Mouse (Mus musculus) heart, embryonic 12.5 days (tissue): ENCODE data around the gene Ctsh. TPM values are rescaled to one million over a fixed set of nuclear protein-coding genes. Genes with fewer than 3 reads are reported as not detected.
A peak's percentile ranks its signal among the peaks of the same experiment; 100 is the strongest.
"Not testable (repeated sequence)": the region's sequence is repeated elsewhere in the genome, so short reads cannot be mapped to it uniquely, and the experiment has no call there.

Experiments used
- ATAC-seq: fragments of 200-750 bp; cut with Nextera tagmentation; 2 replicates; pipeline ENCODE4 v1.8.0; 2017; ENCODE audit warnings: moderate TSS enrichment, moderate library complexity; ENCODE audit not compliant: insufficient number of reproducible peaks, low FRiP score
- H3K27ac ChIP-seq: fragments of 300-500 bp; sonication (generic); 2 replicates; pipeline ENCODE4 v1.5.1; 2016; ENCODE audit warnings: mild to moderate bottlenecking, moderate library complexity; ENCODE audit not compliant: poor library complexity, severe bottlenecking
- H3K27me3 ChIP-seq: fragments of 300-500 bp; sonication (generic); replicated peaks from 2 replicates; pipeline ENCODE4 v1.6.1; 2016; ENCODE audit warnings: mild to moderate bottlenecking, moderate library complexity
- H3K36me3 ChIP-seq: fragments of 300-500 bp; sonication (generic); 2 replicates; pipeline ENCODE4 v1.6.1; 2016; ENCODE audit warnings: mild to moderate bottlenecking, moderate library complexity
- H3K4me1 ChIP-seq: fragments of 300-500 bp; sonication (generic); replicated peaks from 2 replicates; pipeline ENCODE4 v1.6.1; 2016; ENCODE audit warnings: mild to moderate bottlenecking
- H3K4me2 ChIP-seq: fragments of 300-500 bp; sonication (generic); 2 replicates; pipeline ENCODE4 v1.6.1; 2016; ENCODE audit warnings: mild to moderate bottlenecking, moderate library complexity
- H3K4me3 ChIP-seq: fragments of 300-500 bp; sonication (generic); 2 replicates; pipeline ENCODE4 v1.5.1; 2016; ENCODE audit warnings: mild to moderate bottlenecking
- H3K9ac ChIP-seq: fragments of 300-500 bp; sonication (generic); 2 replicates; pipeline ENCODE4 v1.6.1; 2016; ENCODE audit warnings: mild to moderate bottlenecking, moderate library complexity
- H3K9me3 ChIP-seq: fragments of 300-500 bp; sonication (generic); replicated peaks from 2 replicates; pipeline ENCODE4 v1.6.1; 2016; ENCODE audit warnings: mild to moderate bottlenecking, moderate library complexity
- WGBS: fragments of 180-500 bp; shearing (Covaris S2); methylation state at CpG from one replicate; pipeline ENCODE4 v1.1.7; 2016; 5-methylcytosine and 5-hydroxymethylcytosine counted together
- polyA plus RNA-seq: library from polyadenylated mRNA; unstranded; fragments of >200 nt; fragmentation: Nextera tagmentation; extraction: Ambion mirVana; gene quantifications from 2 replicates; pipeline ENCODE4 v1.2.1, GENCODE M21; 2016

Gene Ctsh
- polyA plus RNA-seq, 1 experiment from 2014 or later = 39.3 TPM

DNA sequence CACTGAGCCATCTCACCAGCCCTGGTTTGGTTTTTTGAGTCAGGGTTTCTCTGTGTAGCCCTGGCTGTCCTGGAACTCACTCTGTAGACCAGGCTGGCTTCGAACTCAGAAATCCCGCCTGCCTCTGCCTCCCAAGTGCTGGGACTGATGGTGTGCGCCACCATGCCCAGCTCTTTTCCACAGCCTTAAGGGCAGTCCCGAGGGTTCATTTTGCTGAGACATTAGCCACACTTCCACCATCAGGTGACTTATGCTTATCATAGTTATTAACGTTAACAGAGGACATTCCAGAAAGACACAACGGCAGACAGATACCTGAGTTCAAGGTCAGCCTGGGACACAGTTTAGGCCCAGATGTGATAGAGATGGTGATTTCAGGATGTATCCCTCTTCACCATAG is 28.0 kb downstream of the Ctsh start:
- peaks cover 16% of the 10 kb centered on the region for H3K36me3 ChIP-seq
- 70% methylated on average over 6 of the region's 6 CpGs for WGBS
- H3K9ac ChIP-seq, H3K4me1 ChIP-seq, ATAC-seq, H3K4me3 ChIP-seq, H3K4me2 ChIP-seq, H3K27ac ChIP-seq, H3K9me3 ChIP-seq, H3K27me3 ChIP-seq: not testable (repeated sequence)

DNA sequence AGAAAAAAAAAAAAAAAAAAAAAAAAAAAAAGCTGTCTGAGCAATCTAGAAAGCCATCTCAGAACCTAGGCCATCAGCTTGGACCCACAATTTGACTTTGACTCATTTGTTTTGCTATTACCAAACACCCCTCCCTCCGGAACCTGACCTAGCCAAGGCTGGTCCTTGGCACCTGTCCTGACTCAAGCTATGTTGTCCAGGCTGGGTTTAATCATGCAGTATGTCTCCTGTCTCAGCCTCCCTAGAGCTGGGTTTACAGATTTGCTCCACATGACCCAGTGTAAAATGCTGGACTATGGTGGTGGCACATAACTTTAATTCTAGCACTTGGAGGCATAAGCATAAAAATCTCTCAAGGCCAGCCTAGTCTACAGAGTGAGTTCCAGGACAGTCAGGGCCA is 29.0 kb downstream of the Ctsh start:
- WGBS = 91% methylated on average over 1 of the region's 1 CpGs
- no peak overlapping the region for H3K4me3 ChIP-seq
- no peaks in the 10 kb centered on the region for H3K27me3 ChIP-seq
- no peak overlapping the region for H3K9ac ChIP-seq
- no peak for ATAC-seq
- no peak overlapping the region for H3K4me2 ChIP-seq
- 0 out of 2 replicates have a peak, but pooled peaks cover 3% of the 10 kb centered on the region for H3K9me3 ChIP-seq
- no peaks in the 10 kb centered on the region for H3K4me1 ChIP-seq
- peaks cover 20% of the 10 kb centered on the region for H3K36me3 ChIP-seq
- H3K27ac ChIP-seq = no peak overlapping the region

DNA sequence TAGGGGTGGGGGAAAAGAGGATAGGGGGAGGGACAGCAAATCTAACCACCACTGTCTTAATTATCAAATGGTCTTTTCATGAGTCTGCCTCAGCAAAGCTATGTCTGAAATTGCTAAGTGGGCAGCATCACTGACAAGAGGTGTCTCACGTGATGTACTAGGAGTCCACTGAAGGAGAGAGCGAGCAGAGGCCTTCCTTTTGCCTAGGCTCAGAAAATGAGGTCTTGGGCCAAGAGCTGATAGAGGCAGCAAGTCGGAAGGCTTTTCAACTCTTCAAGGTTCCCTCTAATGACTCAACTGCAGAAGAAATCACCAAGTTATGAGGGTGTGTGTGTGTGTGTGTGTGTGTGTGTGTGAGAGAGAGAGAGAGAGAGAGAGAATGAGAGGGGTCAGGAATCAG is 30.2 kb downstream of the Ctsh start:
- no peak for ATAC-seq
- H3K27ac ChIP-seq = no peak overlapping the region
- no peak overlapping the region for H3K4me3 ChIP-seq
- H3K9me3 ChIP-seq = 0 out of 2 replicates have a peak, but pooled peaks cover 3% of the 10 kb centered on the region
- H3K27me3 ChIP-seq = no peaks in the 10 kb centered on the region
- WGBS = 73% methylated on average over 3 of the region's 3 CpGs
- no peak overlapping the region for H3K9ac ChIP-seq
- H3K4me2 ChIP-seq = no peak overlapping the region
- peaks cover 29% of the 10 kb centered on the region for H3K36me3 ChIP-seq
- no peaks in the 10 kb centered on the region for H3K4me1 ChIP-seq

DNA sequence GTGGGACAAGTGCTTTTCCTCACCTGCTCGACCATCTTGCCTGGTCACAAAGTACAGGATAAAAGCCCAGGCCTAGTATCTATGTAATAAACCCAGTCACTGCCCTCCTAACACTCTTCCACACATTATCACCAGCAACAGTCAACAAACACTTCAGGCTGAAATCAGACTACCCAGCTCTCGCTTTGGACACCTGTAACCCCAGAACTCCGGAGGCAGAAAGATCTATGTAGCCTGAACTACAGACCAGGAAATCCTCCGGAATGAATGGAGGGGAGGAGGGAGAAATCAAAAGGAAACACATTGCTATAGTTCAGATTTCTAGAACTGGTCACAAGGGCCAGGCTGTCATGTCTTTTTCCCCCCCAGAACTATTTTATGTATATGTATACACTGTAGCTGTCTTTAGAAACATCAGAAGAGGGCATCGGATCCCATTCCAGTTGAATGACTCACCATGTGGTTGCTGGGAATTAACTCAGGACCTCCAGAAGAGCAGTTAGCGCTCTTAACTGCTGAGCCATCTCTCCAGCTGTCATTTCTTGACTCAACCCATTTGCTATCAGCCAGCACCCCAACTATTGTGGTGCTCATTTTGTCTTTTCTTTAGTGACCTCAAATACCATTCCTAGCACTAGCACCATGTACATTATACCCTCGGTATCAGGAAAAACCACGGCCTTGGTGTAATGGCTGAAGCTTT is 31.0 kb downstream of the Ctsh start:
- H3K4me3 ChIP-seq = no peak overlapping the region
- no peaks in the 10 kb centered on the region for H3K4me1 ChIP-seq
- no peak overlapping the region for H3K4me2 ChIP-seq
- peaks cover 37% of the 10 kb centered on the region for H3K36me3 ChIP-seq
- no peak overlapping the region for H3K27ac ChIP-seq
- 0 out of 2 replicates have a peak, but pooled peaks cover 3% of the 10 kb centered on the region for H3K9me3 ChIP-seq
- ATAC-seq = no peak; the same call in 1 of the 2 replicates
- no peaks in the 10 kb centered on the region for H3K27me3 ChIP-seq
- WGBS = 85% methylated on average over 8 of the region's 8 CpGs
- no peak overlapping the region for H3K9ac ChIP-seq

DNA sequence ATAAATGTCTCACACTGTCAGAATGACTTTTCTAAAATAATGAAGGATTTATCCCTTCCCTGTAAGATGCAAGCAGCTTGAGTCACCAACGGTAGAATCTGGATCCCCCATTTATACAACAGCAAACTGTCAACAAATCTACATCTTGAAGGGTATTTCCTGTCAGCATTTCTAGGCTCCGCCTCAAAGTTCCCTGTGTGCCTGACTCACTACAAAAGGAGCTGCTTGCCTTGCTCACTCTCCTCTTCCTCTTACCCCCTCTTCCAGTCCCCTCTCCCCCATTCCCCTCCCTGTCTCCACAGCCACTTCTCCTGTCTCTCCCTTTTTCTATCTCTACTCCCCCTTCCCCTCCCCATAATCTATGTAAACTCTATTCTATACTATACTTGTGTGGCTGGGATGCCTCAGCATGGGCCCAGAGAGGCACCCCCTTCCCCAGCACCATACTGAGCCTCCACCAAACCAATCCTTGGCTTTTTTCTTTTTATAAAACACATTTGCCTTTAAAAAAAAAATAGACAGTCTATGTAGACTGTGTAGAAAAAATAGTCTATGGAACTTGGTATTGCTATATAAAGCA is 34.0 kb downstream of the Ctsh start:
- H3K27ac ChIP-seq = no peak overlapping the region
- no peak overlapping the region for H3K9ac ChIP-seq
- H3K36me3 ChIP-seq = peaks cover 55% of the 10 kb centered on the region
- WGBS = 81% methylated on average over 2 of the region's 2 CpGs
- H3K4me3 ChIP-seq = no peak overlapping the region
- H3K4me2 ChIP-seq = no peak overlapping the region
- no peaks in the 10 kb centered on the region for H3K4me1 ChIP-seq
- ATAC-seq = 0 out of 2 replicates have a peak, but pooled peaks have one; percentile 23
- H3K27me3 ChIP-seq = no peaks in the 10 kb centered on the region
- H3K9me3 ChIP-seq = 0 out of 2 replicates have a peak, but pooled peaks cover 3% of the 10 kb centered on the region

DNA sequence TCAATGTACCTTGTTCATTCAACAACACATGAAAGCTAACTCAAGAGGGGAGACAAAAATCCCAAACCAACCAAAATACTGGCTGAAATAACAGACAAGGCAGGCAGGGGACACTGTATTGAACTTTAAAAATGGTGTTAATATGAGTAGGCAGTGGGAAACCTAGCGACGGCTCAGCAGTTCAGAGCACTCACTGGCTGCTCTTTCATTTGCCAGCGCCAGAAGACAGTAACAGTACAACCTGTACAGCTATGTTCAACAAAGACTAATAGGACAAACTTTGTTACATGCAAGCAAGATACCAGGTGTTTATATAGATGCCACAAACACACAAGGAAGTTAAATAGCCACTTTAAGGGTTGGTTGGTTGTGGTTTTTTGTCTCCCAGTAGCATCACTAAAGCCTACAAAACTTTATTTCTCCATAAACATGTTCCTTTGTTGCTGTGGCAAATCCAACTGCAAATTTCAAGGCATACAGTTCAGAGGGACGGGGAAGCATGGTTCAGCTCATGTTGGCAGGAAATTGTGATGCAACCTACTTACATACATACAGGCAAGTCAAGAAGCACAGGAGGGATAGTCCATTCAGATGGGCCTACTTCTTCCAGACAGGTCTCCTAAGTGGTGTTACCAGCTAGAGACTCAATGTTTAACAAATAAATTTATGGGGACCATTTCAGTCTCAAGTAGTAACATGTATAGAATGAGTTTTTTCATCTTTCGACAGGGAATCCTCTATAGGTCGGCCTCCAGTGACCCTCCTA is 35.6 kb downstream of the Ctsh start:
- no peaks in the 10 kb centered on the region for H3K4me1 ChIP-seq
- 92% methylated on average over 6 of the region's 6 CpGs for WGBS
- no peak overlapping the region for H3K27ac ChIP-seq
- no peak for ATAC-seq
- H3K9me3 ChIP-seq = 0 out of 2 replicates have a peak, but pooled peaks cover 3% of the 10 kb centered on the region
- H3K4me2 ChIP-seq = no peak overlapping the region
- H3K9ac ChIP-seq = no peak overlapping the region
- H3K36me3 ChIP-seq = peaks cover 56% of the 10 kb centered on the region
- H3K27me3 ChIP-seq = no peaks in the 10 kb centered on the region
- no peak overlapping the region for H3K4me3 ChIP-seq

DNA sequence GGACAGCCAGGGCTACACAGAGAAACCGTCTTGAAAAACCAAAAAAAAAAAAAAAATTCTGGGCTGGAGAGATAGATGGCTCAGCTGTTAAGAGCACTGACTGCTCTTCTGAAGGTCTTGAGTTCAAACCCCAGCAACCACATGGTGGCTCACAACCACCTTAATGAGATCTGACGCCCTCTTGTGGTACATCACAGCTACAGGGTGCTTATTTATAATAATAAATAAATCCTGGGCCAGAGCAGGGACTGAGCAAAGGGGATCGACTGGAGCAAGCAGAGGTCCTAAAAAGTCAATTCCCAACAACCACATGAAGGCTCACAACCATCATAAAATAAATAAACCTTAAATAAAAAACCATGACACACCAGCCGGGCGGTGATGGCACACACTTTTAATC is 45.0 kb downstream of the Ctsh start:
- no peaks in the 10 kb centered on the region for H3K9me3 ChIP-seq
- 85% methylated on average over 5 of the region's 5 CpGs for WGBS

DNA sequence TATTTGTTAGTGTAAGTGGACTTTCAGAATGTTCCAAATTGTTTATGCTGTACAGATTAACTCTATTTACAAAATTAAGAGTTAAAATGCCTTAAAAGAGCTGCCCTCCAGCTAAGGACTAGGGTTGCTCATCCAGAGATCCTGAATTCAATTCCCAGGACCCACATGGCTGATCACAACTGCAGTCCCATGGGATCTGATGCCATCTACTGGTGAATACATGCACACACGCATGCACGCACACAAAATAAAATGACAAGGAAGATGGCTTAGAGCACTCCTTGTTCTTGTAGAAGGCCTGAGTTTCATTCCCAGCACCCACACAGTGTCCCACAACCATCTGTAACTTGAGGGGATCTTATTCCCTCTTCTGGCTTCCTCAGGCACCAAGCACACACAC is 46.8 kb downstream of the Ctsh start:
- no peak for ATAC-seq

More for the DNA sequence above, 45.0 kb downstream of the Ctsh start:
- peaks cover 76% of the 10 kb centered on the region for H3K36me3 ChIP-seq
- H3K4me1 ChIP-seq = no peaks in the 10 kb centered on the region
- H3K4me3 ChIP-seq = no peak overlapping the region
- H3K27me3 ChIP-seq = no peaks in the 10 kb centered on the region
- H3K27ac ChIP-seq = no peak overlapping the region
- H3K9ac ChIP-seq = no peak overlapping the region
- H3K4me2 ChIP-seq = no peak overlapping the region
- no peak for ATAC-seq

DNA sequence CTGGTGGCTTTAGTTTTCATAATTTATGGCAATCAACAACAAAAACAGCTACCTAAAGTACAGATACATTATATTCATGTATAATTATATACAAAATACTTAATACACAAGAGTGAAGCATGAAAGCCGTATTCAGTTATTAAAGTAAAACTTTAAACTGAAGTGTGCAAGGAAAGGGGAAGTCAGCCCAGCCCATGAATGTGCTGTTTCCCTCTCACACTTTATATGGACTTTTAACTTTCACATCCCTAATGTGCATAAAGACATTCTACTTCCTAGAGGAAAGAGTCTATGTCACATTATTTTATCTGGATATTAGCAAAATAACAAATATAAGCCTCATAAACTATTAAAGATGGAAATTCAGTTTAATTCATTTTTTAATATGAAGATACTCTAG is 51.5 kb downstream of the Ctsh start:
- Histone ChIP-seq H3K4me3 (no peak overlapping the region), H3K9me3 (no peaks in the 10 kb centered on the region), H3K4me1 (peaks cover 3% of the 10 kb centered on the region; the same call in 1 of the 2 replicates), H3K36me3 (peaks cover 59% of the 10 kb centered on the region), H3K27ac (no peak overlapping the region), H3K9ac (no peak overlapping the region), H3K27me3 (no peaks in the 10 kb centered on the region), H3K4me2 (no peak overlapping the region)
- 94% methylated on average over 1 of the region's 1 CpGs for WGBS
- ATAC-seq = no peak

More for the DNA sequence above, 46.8 kb downstream of the Ctsh start:
- H3K27ac ChIP-seq = no peak overlapping the region
- H3K27me3 ChIP-seq = no peaks in the 10 kb centered on the region
- H3K36me3 ChIP-seq = peaks cover 79% of the 10 kb centered on the region
- H3K9me3 ChIP-seq = no peaks in the 10 kb centered on the region
- H3K4me3 ChIP-seq = no peak overlapping the region
- H3K4me1 ChIP-seq = no peaks in the 10 kb centered on the region
- no peak overlapping the region for H3K4me2 ChIP-seq
- WGBS = 72% methylated on average over 2 of the region's 2 CpGs
- H3K9ac ChIP-seq = no peak overlapping the region

DNA sequence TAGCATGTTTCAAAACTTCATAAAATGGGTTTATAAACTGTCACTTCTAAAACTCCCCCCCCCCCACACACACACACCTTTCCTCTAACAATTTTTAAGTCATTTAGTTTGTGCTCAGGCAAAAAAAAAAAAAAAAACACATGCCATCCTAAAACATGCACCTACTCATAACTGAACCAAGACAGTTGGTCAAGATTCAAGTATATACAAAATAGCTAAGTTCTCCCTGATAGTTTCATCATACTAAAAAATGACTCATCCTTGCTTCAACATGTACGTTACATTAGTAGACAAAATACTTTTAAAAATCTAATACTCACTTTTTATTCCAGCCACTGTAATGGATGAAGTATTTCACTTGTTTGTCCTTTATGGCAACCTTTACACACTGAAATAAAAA is 53.0 kb downstream of the Ctsh start:
- ATAC-seq = no peak
- Histone ChIP-seq H3K4me1 (peaks cover 3% of the 10 kb centered on the region), H3K9me3 (no peaks in the 10 kb centered on the region), H3K36me3 (peaks cover 47% of the 10 kb centered on the region), H3K27ac (no peak overlapping the region), H3K4me3 (no peak overlapping the region), H3K4me2 (no peak overlapping the region), H3K9ac (no peak overlapping the region), H3K27me3 (no peaks in the 10 kb centered on the region)
- WGBS = 93% methylated on average over 1 of the region's 1 CpGs

DNA sequence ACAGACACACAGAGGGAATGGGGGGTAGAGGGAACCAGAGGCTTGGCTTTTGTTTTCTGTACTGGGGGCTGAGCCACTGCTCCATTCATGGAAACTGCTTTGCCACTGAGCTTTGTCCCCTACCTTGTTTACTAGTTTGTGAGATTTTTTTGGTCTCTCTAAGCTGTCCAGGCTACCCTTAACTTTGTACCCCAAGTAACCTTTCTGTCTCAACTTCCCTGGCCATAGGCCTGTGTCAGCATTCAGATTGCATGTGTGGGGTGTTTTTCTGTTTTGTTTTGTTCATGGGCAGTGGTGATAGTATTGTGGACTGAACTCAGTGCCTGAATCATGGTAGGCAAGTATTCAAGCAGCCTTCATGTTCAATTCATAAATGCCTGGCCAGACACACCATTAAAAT is 54.3 kb downstream of the Ctsh start:
- H3K4me2 ChIP-seq = no peak overlapping the region
- H3K9me3 ChIP-seq = no peaks in the 10 kb centered on the region
- no peak overlapping the region for H3K9ac ChIP-seq
- ATAC-seq = no peak
- H3K27ac ChIP-seq = no peak overlapping the region
- H3K36me3 ChIP-seq = peaks cover 38% of the 10 kb centered on the region
- H3K4me3 ChIP-seq = no peak overlapping the region
- H3K4me1 ChIP-seq = peaks cover 11% of the 10 kb centered on the region
- H3K27me3 ChIP-seq = no peaks in the 10 kb centered on the region
